Mouse (Mus musculus): ENCODE results near the gene Vmn1r142. TPM values are rescaled to one million over a fixed set of nuclear protein-coding genes. Genes with fewer than 3 reads are reported as not detected.
"Not testable (repeated sequence)": the region's sequence is repeated elsewhere in the genome, so short reads cannot be mapped to it uniquely, and the experiment has no call there.

Gene Vmn1r142
- total RNA-seq (2015) (not detected in 2 replicates), total RNA-seq (2017) (not detected in 2 replicates)

- not testable (repeated sequence) for ATAC-seq (replicated peaks; ENCODE audit: poor library complexity)
These were observed at the start of gene Vmn1r142 for GRCm38 (mm10) chr7:22163935-22164334. Gene Vmn1r142, minus strand, starts transcription at chr7:22164035.

DNA sequence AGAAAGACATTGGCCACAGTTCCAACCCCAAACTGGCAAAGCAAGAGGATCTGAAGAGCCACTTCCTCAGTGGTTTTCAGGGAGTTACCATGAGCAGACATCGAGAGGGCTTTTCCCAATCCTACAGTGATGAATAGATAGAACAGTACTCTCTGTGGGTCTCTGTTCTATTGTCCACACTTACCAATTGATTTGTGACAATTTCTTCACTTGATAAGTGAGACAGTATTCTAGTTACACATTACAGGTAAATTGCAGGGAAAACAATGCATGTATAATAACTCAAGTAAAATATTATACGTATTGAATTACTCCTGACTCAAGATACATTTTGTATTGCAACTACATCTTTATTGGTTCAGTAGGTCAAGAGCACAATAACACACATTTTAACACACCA is 37.3 kb upstream of the Vmn1r142 start, which contains the start of gene Gm8653:
Gene Gm8653 (minus strand): TSS at position 101 of the 400 bp plus-strand sequence.
- ATAC-seq (replicated peaks; ENCODE audit: poor library complexity): not testable (repeated sequence)

- not testable (repeated sequence) for ATAC-seq (replicated peaks; ENCODE audit: poor library complexity)
These were observed 25.2 kb upstream of the Vmn1r142 start, which contains the start of gene Vmn1r143 for GRCm38 (mm10) chr7:22189077-22189476. Gene Vmn1r143, plus strand, starts transcription at chr7:22189377.

DNA sequence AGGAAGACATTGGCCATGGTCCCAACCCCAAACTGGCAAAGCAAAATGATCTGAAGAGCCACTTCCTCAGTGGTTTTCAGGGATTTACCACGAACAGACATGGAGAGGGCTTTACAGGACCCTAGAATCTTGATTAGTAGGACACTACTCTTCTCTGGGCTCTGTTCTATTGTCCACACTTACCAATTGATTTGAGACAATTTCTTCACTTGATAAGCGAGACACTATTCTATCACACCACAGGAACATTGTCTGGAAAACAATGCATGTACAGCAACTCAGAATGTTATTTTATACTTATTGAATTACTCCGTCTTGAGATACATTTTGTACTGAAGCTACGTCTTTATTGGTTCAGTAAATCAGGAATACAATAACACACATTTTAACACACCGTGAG is 29.2 kb downstream of the Vmn1r142 start, which contains the start of gene Gm10666:
Gene Gm10666 (minus strand): TSS at position 101 of the 400 bp plus-strand sequence.
- ATAC-seq (replicated peaks; ENCODE audit: poor library complexity): not testable (repeated sequence)

DNA sequence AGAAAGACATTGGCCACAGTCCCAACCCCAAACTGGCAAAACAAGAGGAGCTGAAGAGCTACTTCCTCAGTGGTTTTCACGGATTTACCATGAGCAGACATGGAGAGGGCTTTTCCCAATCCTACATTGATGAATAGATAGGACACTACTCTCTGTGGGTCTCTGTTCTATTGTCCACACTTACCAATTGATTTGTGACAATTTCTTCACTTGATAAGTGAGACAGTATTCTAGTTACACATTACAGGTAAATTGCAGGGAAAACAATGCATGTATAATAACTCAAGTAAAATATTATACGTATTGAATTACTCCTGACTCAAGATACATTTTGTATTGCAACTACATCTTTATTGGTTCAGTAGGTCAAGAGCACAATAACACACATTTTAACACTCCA is 45.7 kb downstream of the Vmn1r142 start, which contains the start of gene Gm16451:
Gene Gm16451 (minus strand): TSS at position 101 of the 400 bp plus-strand sequence.
- ATAC-seq (replicated peaks; ENCODE audit: poor library complexity): not testable (repeated sequence)

Other genes with a start within 250 kb of the Vmn1r142 start
- not detected in 2 replicates for gene Gm5891, start 242.7 kb downstream of the Vmn1r142 start, total RNA-seq (2015)
- gene Gm5891, start 242.7 kb downstream of the Vmn1r142 start, total RNA-seq (2017): not detected in 2 replicates
- not detected in 2 replicates for gene Vmn1r137, start 169.4 kb downstream of the Vmn1r142 start, total RNA-seq (2015)
- gene Vmn1r137, start 169.4 kb downstream of the Vmn1r142 start, total RNA-seq (2017): not detected in 2 replicates
- gene Vmn1r138, start 135.1 kb downstream of the Vmn1r142 start, total RNA-seq (2015): not detected in 2 replicates
- gene Vmn1r138, start 135.1 kb downstream of the Vmn1r142 start, total RNA-seq (2017): not detected in 2 replicates
- gene Gm6176, start 107.7 kb downstream of the Vmn1r142 start, total RNA-seq (2015): not detected in 2 replicates
- not detected in 2 replicates for gene Gm6176, start 107.7 kb downstream of the Vmn1r142 start, total RNA-seq (2017)
- gene Vmn1r139, start 95.0 kb downstream of the Vmn1r142 start, total RNA-seq (2015): not detected in 2 replicates
- not detected in 2 replicates for gene Vmn1r139, start 95.0 kb downstream of the Vmn1r142 start, total RNA-seq (2017)
- not detected in 2 replicates for gene Gm16451, start 45.8 kb downstream of the Vmn1r142 start, total RNA-seq (2015)
- gene Gm16451, start 45.8 kb downstream of the Vmn1r142 start, total RNA-seq (2017): not detected in 2 replicates
- not detected in 2 replicates for gene Gm10666, start 29.3 kb downstream of the Vmn1r142 start, total RNA-seq (2015)
- not detected in 2 replicates for gene Gm10666, start 29.3 kb downstream of the Vmn1r142 start, total RNA-seq (2017)
- not detected in 2 replicates for gene Vmn1r143, start 25.3 kb upstream of the Vmn1r142 start, total RNA-seq (2015)
- gene Vmn1r143, start 25.3 kb upstream of the Vmn1r142 start, total RNA-seq (2017): not detected in 2 replicates
- gene Gm8653, start 37.2 kb upstream of the Vmn1r142 start, total RNA-seq (2015): not detected in 2 replicates
- gene Gm8653, start 37.2 kb upstream of the Vmn1r142 start, total RNA-seq (2017): not detected in 2 replicates
- not detected in 2 replicates for gene Gm8453, start 65.4 kb upstream of the Vmn1r142 start, total RNA-seq (2015)
- gene Gm8453, start 65.4 kb upstream of the Vmn1r142 start, total RNA-seq (2017): not detected in 2 replicates
- gene Gm4187, start 165.7 kb upstream of the Vmn1r142 start, total RNA-seq (2015): not detected in 2 replicates
- gene Gm4187, start 165.7 kb upstream of the Vmn1r142 start, total RNA-seq (2017): not detected in 2 replicates
- not detected in 2 replicates for gene Gm8660, start 207.0 kb upstream of the Vmn1r142 start, total RNA-seq (2015)
- not detected in 2 replicates for gene Gm8660, start 207.0 kb upstream of the Vmn1r142 start, total RNA-seq (2017)
- gene Vmn1r148, start 249.5 kb upstream of the Vmn1r142 start, total RNA-seq (2015): not detected in 2 replicates
- gene Vmn1r148, start 249.5 kb upstream of the Vmn1r142 start, total RNA-seq (2017): not detected in 2 replicates